Mouse (Mus musculus) left cerebral cortex, adult 9 months (tissue): ENCODE measurements around the gene Adat3.
"Not testable (repeated sequence)": the region's sequence is repeated elsewhere in the genome, so short reads cannot be mapped to it uniquely, and the experiment has no call there.

Experiments
- DNase-seq, 2 experiments: peaks; one replicate each; pipeline ENCODE4 v3.0.0; 2022; ENCODE audit warnings: low spot score in 2 of 2

The Adat3 gene

GRCm38 (mm10) chr10:80578131-80578750 is 24.4 kb upstream of the Adat3 start:
- DNase-seq: peak in 1 of 2 experiments; percentile 77

GRCm38 (mm10) chr10:80578911-80579310 is 23.8 kb upstream of the Adat3 start:
- DNase-seq: no peak

GRCm38 (mm10) chr10:80583047-80583446 is 19.6 kb upstream of the Adat3 start:
- DNase-seq: no peak

GRCm38 (mm10) chr10:80584045-80584488 is 18.6 kb upstream of the Adat3 start:
- DNase-seq: no peak

GRCm38 (mm10) chr10:80584642-80585552 is 17.8 kb upstream of the Adat3 start:
- DNase-seq: no peak

- DNase-seq: no peak
Observed at GRCm38 (mm10) chr10:80585581-80585980, 17.1 kb upstream of the Adat3 start.

- DNase-seq: no peak
Observed at GRCm38 (mm10) chr10:80586407-80587304, 16.0 kb upstream of the Adat3 start.

- DNase-seq: no peak
Observed at GRCm38 (mm10) chr10:80587305-80587657, 15.4 kb upstream of the Adat3 start.

- no peak for DNase-seq
Observed at GRCm38 (mm10) chr10:80589127-80589878, 13.4 kb upstream of the Adat3 start.

- peak; percentile 82 to 96 for DNase-seq
Observed at GRCm38 (mm10) chr10:80589879-80590854, 12.5 kb upstream of the Adat3 start, which contains the start of gene Abhd17a. Gene Abhd17a (minus strand): TSS chr10:80590341.

GRCm38 (mm10) chr10:80596318-80596717 is 6.4 kb upstream of the Adat3 start:
- DNase-seq: no peak

- DNase-seq: no peak
Observed at GRCm38 (mm10) chr10:80603364-80603763, 684 bp downstream of the Adat3 start.

GRCm38 (mm10) chr10:80604001-80604509 is 1.4 kb downstream of the Adat3 start:
- no peak for DNase-seq

GRCm38 (mm10) chr10:80604988-80605387 is 2.3 kb downstream of the Adat3 start:
- no peak for DNase-seq

- not testable (repeated sequence) for DNase-seq
Observed at GRCm38 (mm10) chr10:80605721-80606120, 3.0 kb downstream of the Adat3 start, which contains the start of gene Gm49322. Gene Gm49322 (plus strand): TSS chr10:80606021.

GRCm38 (mm10) chr10:80606306-80606705 is 3.6 kb downstream of the Adat3 start:
- no peak for DNase-seq

GRCm38 (mm10) chr10:80606737-80607350 is 4.2 kb downstream of the Adat3 start:
- no peak for DNase-seq

GRCm38 (mm10) chr10:80608435-80608834 is 5.8 kb downstream of the Adat3 start:
- DNase-seq: no peak

GRCm38 (mm10) chr10:80609269-80609924 is 6.7 kb downstream of the Adat3 start:
- DNase-seq: no peak
